Mouse (Mus musculus): ENCODE results near the gene Csnk2b. TPM values are rescaled to one million over a fixed set of nuclear protein-coding genes. Genes with fewer than 3 reads are reported as not detected.
A peak's percentile ranks its signal among the peaks of the same experiment; 100 is the strongest.

The Csnk2b gene
- polyA plus RNA-seq, 2 experiments = 79.2 to 127 TPM

DNA sequence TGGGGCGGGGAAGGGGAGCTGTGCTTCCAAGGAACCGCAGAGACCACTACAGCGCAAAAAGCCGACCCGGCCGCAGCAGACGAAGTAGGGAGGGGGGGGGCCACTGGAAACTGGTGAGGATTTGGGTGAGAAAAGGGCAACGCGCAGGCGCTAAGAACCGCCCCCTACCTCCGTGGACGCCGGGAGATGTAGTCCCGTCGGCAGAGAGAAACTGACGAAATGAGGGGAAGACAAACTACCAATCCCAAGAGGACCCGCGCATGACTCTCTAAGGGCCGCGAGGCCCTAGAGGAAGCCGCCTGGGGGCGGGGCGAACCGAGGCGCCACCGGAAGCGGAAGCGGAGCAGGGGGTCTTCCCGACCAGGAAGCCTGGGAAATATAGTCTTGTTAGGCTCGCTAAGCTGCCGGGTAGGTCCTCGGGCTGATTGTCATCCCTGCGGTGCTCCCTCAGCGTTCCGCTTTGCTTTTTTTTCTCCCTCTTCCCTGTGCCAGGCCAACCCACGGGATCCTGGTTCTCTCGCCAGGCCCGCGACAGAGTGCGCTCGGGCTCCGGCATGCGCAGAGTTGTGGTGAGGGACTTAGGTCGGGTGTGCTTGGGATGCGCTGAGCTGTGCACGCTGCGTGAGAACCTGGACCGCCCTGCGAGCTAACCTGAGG lies 582 bp downstream of the Csnk2b start, which contains the start of gene Gpank1:
Gpank1 (plus strand) TSS at position 313 of the 657 bp plus-strand sequence.
- no peaks in the 10 kb centered on the region for H3K9me3 ChIP-seq (ENCODE audit: control insufficient read depth, low read length)
- peak within 1 kb of the TSS; percentile 84 to 85 for H3K4me3 ChIP-seq (ENCODE audit: insufficient read depth in 1 of 2, low read depth in 2 of 2, low read length in 2 of 2)
- ATAC-seq (ENCODE audit: insufficient read depth) = peak; percentile 93
- no peaks in the 10 kb centered on the region for H3K27me3 ChIP-seq (ENCODE audit: control insufficient read depth, insufficient read depth, low read length)
- H3K36me3 ChIP-seq (replicated peaks; ENCODE audit: control insufficient read depth, insufficient read depth, low read depth) = peaks cover 36% of the 10 kb centered on the region
- DNase-seq (ENCODE audit: low read depth in 3 of 3, low spot score in 3 of 3) = peak; percentile 95 to 96 (median 96)
- peaks cover 14% of the 10 kb centered on the region in 2 experiments for H3K4me1 ChIP-seq (replicated peaks; ENCODE audit: control insufficient read depth in 2 of 2, insufficient read depth in 2 of 2, low read length in 1 of 2)
- peak within 1 kb of the TSS; percentile 92 for H3K9ac ChIP-seq (replicated peaks)
- peak within 1 kb of the TSS; percentile 90 for H3K27ac ChIP-seq
- WGBS (ENCODE audit: insufficient replicate concordance) = under 1% methylated on average over 49 of the region's 50 CpGs
- H3K4me2 ChIP-seq (ENCODE audit: low read depth) = peak within 1 kb of the TSS; percentile 98
- TF ChIP-seq EP300 (IDR thresholded peaks at IDR 0.05; ENCODE audit: low read depth) (no peak), CTCF (IDR thresholded peaks at IDR 0.05; ENCODE audit: low read depth) (no peak)

DNA sequence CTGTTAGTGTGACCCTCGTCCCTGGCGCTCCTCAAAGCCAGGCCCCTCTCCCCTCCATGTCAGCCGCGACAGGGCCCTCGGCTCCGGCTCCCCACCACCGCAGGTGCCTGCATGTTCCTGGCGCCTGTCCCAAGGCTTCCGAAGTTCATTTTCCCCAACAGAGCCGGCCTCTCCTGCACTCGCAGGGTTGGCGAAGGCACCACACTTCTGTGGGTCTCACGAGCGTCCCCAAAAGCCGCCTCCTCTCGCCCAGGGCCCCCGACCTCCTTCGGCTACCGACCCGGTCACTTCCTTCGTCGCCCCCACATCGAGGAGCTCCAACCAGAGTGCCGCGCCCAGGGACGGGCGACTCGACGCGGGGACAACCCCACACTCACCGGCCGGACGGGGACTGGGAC lies 1.1 kb downstream of the Csnk2b start:
- H3K9ac ChIP-seq (replicated peaks) = peak overlapping the region; percentile 91
- H3K36me3 ChIP-seq (replicated peaks; ENCODE audit: control insufficient read depth, insufficient read depth, low read depth) = peaks cover 37% of the 10 kb centered on the region
- H3K9me3 ChIP-seq (ENCODE audit: control insufficient read depth, low read length) = no peaks in the 10 kb centered on the region
- peaks cover 14% of the 10 kb centered on the region in 2 experiments for H3K4me1 ChIP-seq (replicated peaks; ENCODE audit: control insufficient read depth in 2 of 2, insufficient read depth in 2 of 2, low read length in 1 of 2)
- H3K27ac ChIP-seq = peak overlapping the region; percentile 14
- ATAC-seq (ENCODE audit: insufficient read depth) = peak; percentile 11; the same call in 1 of the 2 replicates
- H3K4me3 ChIP-seq (ENCODE audit: insufficient read depth in 1 of 2, low read depth in 2 of 2, low read length in 2 of 2) = peak overlapping the region; percentile 84 to 85
- H3K27me3 ChIP-seq (ENCODE audit: control insufficient read depth, insufficient read depth, low read length) = no peaks in the 10 kb centered on the region
- no peak for TF ChIP-seq CTCF (IDR thresholded peaks at IDR 0.05; ENCODE audit: low read depth)
- TF ChIP-seq EP300 (IDR thresholded peaks at IDR 0.05; ENCODE audit: low read depth) = no peak
- DNase-seq (ENCODE audit: low read depth in 3 of 3, low spot score in 3 of 3) = no peak
- H3K4me2 ChIP-seq (ENCODE audit: low read depth) = peak overlapping the region; percentile 81
- under 1% methylated on average over 33 of the region's 33 CpGs for WGBS (ENCODE audit: insufficient replicate concordance)

DNA sequence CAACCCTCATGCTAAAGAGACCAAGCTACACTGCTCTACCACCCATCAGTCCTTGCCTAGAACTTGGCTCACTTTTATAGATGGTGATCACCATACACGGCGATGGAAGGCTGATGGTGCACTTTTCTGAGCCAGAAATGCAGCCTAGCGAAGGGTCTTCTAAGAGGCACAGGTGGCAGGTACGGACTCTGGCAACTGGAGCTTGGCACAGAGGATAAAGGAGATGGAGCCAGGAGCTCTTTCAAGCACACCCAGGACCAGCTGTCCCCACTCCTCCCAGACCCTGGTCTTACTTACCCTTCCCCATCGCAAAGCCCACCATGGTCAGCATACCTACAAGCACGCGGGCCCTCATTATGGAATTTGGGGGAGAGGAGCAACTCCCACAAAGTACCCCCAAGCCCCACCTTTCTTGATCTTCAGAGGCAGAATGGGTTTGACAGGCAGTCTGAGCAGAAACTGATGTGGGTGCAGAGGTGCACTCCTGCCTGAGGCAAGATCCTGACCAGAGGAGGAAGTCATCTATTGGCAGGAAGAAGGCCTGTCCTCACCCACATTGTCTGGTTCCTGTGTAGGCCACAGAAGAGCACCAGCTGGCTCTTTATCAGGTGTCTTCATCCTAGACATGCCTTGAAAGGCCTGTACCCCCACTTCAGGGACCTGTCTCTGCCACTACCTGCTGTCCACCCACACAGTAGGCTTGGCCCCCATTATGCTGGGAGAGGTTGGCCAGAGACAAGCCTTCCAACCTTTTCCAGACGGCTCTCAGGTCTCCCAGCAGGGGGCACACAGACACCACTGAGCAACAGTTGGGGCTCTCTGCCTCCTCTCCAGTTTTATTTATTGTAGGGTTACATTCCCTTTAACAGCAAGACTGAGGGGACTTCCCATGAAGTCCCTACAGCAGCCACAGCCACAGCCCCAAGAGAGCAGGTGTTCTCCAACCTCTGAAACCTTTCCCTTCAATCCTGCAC lies 6.5 kb downstream of the Csnk2b start, which contains the start of gene Ly6g5b:
Ly6g5b (minus strand) TSS at position 383 of the 974 bp plus-strand sequence.
- Histone ChIP-seq H3K4me2 (ENCODE audit: low read depth) (no peak within 1 kb of the TSS), H3K4me1 (replicated peaks; ENCODE audit: control insufficient read depth in 2 of 2, insufficient read depth in 2 of 2, low read length in 1 of 2) (peaks cover 6 to 7% of the 10 kb centered on the region in 2 experiments; a peak in 2 of 4 replicates), H3K27ac (no peak within 1 kb of the TSS), H3K27me3 (ENCODE audit: control insufficient read depth, insufficient read depth, low read length) (no peaks in the 10 kb centered on the region), H3K9ac (replicated peaks) (no peak within 1 kb of the TSS), H3K9me3 (ENCODE audit: control insufficient read depth, low read length) (no peaks in the 10 kb centered on the region), H3K4me3 (ENCODE audit: insufficient read depth in 1 of 2, low read depth in 2 of 2, low read length in 2 of 2) (no peak within 1 kb of the TSS), H3K36me3 (replicated peaks; ENCODE audit: control insufficient read depth, insufficient read depth, low read depth) (peaks cover 26% of the 10 kb centered on the region)
- ATAC-seq (ENCODE audit: insufficient read depth) = no peak
- TF ChIP-seq EP300 (IDR thresholded peaks at IDR 0.05; ENCODE audit: low read depth) = no peak
- peak; percentile 80 for TF ChIP-seq CTCF (IDR thresholded peaks at IDR 0.05; ENCODE audit: low read depth)
- 72% methylated on average over 8 of the region's 8 CpGs for WGBS (ENCODE audit: insufficient replicate concordance)
- no peak for DNase-seq (ENCODE audit: low read depth in 3 of 3, low spot score in 3 of 3)

DNA sequence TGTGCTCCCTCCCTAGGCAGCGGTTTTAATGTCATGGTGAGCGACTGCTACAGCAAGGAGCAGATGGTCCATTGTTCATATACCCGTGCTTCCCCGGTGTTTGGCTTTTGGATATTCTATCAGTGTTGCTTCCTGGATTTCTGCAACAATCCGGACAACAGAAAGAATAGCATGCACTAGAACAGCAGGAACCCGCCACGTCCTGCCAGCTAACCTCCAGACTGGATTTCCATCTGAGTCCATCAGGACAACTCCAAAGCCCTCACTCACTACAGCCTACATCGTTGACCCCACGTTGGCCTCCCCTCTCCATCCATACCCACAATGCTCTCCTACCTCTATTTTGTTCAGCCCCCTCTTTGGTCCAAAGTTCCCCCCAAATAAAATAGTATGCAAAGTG lies 10.1 kb downstream of the Csnk2b start:
- Histone ChIP-seq H3K27ac (no peak overlapping the region), H3K4me3 (ENCODE audit: insufficient read depth in 1 of 2, low read depth in 2 of 2, low read length in 2 of 2) (no peak overlapping the region), H3K4me2 (ENCODE audit: low read depth) (no peak overlapping the region), H3K4me1 (replicated peaks; ENCODE audit: control insufficient read depth in 2 of 2, insufficient read depth in 2 of 2, low read length in 1 of 2) (no peaks in the 10 kb centered on the region), H3K36me3 (replicated peaks; ENCODE audit: control insufficient read depth, insufficient read depth, low read depth) (peaks cover 4% of the 10 kb centered on the region), H3K9ac (replicated peaks) (no peak overlapping the region), H3K9me3 (ENCODE audit: control insufficient read depth, low read length) (no peaks in the 10 kb centered on the region), H3K27me3 (ENCODE audit: control insufficient read depth, insufficient read depth, low read length) (no peaks in the 10 kb centered on the region)
- TF ChIP-seq EP300 (IDR thresholded peaks at IDR 0.05; ENCODE audit: low read depth) (no peak), CTCF (IDR thresholded peaks at IDR 0.05; ENCODE audit: low read depth) (no peak)
- DNase-seq (ENCODE audit: low read depth in 3 of 3, low spot score in 3 of 3) = no peak
- WGBS (ENCODE audit: insufficient replicate concordance) = 58% methylated on average over 9 of the region's 9 CpGs
- no peak for ATAC-seq (ENCODE audit: insufficient read depth)
